In the genomic region with DNA sequence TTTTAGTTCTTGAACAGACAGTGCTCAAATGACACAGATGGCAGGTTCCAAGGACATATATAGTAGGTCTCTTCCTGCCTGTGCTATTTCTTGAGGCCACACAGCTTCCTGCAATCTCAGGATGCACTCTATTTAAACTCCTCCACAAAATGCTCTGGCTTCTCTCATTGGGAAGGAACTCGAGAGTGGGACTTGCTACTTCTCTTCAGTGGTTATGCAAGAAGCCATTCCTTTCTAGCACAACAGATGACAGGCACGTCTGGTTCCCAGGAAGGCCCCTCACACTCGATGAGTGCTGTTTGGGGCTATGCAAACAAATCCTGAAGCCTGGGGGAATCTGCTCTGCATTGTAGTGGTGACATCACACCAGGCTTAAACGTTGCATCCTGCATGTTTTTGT, we compare ENCODE assay signal across 7 mouse cellular contexts.
"Had no signal": no experiment of that assay in that cellular context is flagged by ENCODE, and none has a peak within 500 bp of the region (broad histone marks: within the 10 kb centered on the region; RNA-seq: fewer than 3 reads in every experiment).

No protein-coding gene starts in this region.

- DNase-seq: kidney, adult 18-20 months; kidney, postnatal 10 days; kidney, postnatal 4 days; lung, adult 2 months; lung, postnatal 4 days; midbrain, embryonic 14.5 days; thymus, postnatal 4 days had no signal
